Mouse (Mus musculus) limb, embryonic 15.5 days (tissue): ENCODE data around the gene Gpr3. TPM values are rescaled to one million over a fixed set of nuclear protein-coding genes. Genes with fewer than 3 reads are reported as not detected.

ENCODE experiments used
- ATAC-seq: fragments of 200-750 bp; cut with Nextera tagmentation; 2 replicates; pipeline ENCODE4 v1.8.0; 2017; ENCODE audit warnings: low read depth, moderate TSS enrichment; ENCODE audit not compliant: insufficient number of reproducible peaks, low FRiP score, low TSS enrichment
- H3K27ac ChIP-seq: fragments of 300-500 bp; sonication (generic); 2 replicates; pipeline ENCODE4 v1.5.1; 2015; ENCODE audit warnings: moderate library complexity, mild to moderate bottlenecking, inconsistent platforms
- H3K27me3 ChIP-seq: fragments of 300-500 bp; sonication (generic); 2 replicates; pipeline ENCODE4 v1.6.1; 2015; ENCODE audit warnings: inconsistent platforms
- H3K36me3 ChIP-seq: fragments of 300-500 bp; sonication (generic); 2 replicates; pipeline ENCODE4 v1.6.1; 2015; ENCODE audit warnings: inconsistent platforms
- H3K4me1 ChIP-seq: fragments of 300-500 bp; sonication (generic); 2 replicates; pipeline ENCODE4 v1.6.1; 2015; ENCODE audit warnings: inconsistent platforms
- H3K4me2 ChIP-seq: fragments of 300-500 bp; sonication (generic); 2 replicates; pipeline ENCODE4 v1.6.1; 2015; ENCODE audit warnings: mild to moderate bottlenecking, inconsistent platforms
- H3K4me3 ChIP-seq: fragments of 300-500 bp; sonication (generic); 2 replicates; pipeline ENCODE4 v1.5.1; 2015; ENCODE audit warnings: mild to moderate bottlenecking, inconsistent platforms
- H3K9ac ChIP-seq: fragments of 300-500 bp; sonication (generic); 2 replicates; pipeline ENCODE4 v1.6.1; 2015; ENCODE audit warnings: inconsistent platforms
- H3K9me3 ChIP-seq: fragments of 300-500 bp; sonication (generic); 2 replicates; pipeline ENCODE4 v1.6.1; 2016; ENCODE audit warnings: inconsistent platforms
- WGBS: fragments of 180-500 bp; shearing (Covaris S2); methylation state at CpG from one replicate; pipeline ENCODE4 v1.1.7; 2015; 5-methylcytosine and 5-hydroxymethylcytosine counted together
- polyA plus RNA-seq: library from polyadenylated mRNA; unstranded; fragments of >200 nt; fragmentation: Nextera tagmentation; extraction: Ambion mirVana; gene quantifications from 2 replicates; pipeline ENCODE4 v1.2.1, GENCODE M21; 2015

Gene Gpr3
- polyA plus RNA-seq, 1 experiment from 2014 or later = not detected

GRCm38 (mm10) chr4:133229582-133229981 is 17.2 kb upstream of the Gpr3 start:
- H3K27ac ChIP-seq = peak overlapping the region; percentile 0; the same call in 1 of the 2 replicates
- H3K4me1 ChIP-seq = peaks cover 5% of the 10 kb centered on the region; the same call in 1 of the 2 replicates
- H3K4me3 ChIP-seq = no peak overlapping the region
- H3K4me2 ChIP-seq = no peak overlapping the region
- no peaks in the 10 kb centered on the region for H3K27me3 ChIP-seq
- ATAC-seq = peak; percentile 26; the same call in 1 of the 2 replicates
- no peaks in the 10 kb centered on the region for H3K36me3 ChIP-seq
- H3K9ac ChIP-seq = no peak overlapping the region
- no peaks in the 10 kb centered on the region for H3K9me3 ChIP-seq
- 41% methylated on average over 8 of the region's 8 CpGs for WGBS

GRCm38 (mm10) chr4:133227636-133228035 is 15.3 kb upstream of the Gpr3 start:
- H3K27ac ChIP-seq = no peak overlapping the region
- 76% methylated on average over 8 of the region's 8 CpGs for WGBS
- no peak for ATAC-seq
- no peak overlapping the region for H3K4me2 ChIP-seq
- H3K9me3 ChIP-seq = no peaks in the 10 kb centered on the region
- peaks cover 13% of the 10 kb centered on the region for H3K4me1 ChIP-seq
- no peak overlapping the region for H3K4me3 ChIP-seq
- H3K9ac ChIP-seq = no peak overlapping the region
- no peaks in the 10 kb centered on the region for H3K27me3 ChIP-seq
- H3K36me3 ChIP-seq = no peaks in the 10 kb centered on the region

DNA sequence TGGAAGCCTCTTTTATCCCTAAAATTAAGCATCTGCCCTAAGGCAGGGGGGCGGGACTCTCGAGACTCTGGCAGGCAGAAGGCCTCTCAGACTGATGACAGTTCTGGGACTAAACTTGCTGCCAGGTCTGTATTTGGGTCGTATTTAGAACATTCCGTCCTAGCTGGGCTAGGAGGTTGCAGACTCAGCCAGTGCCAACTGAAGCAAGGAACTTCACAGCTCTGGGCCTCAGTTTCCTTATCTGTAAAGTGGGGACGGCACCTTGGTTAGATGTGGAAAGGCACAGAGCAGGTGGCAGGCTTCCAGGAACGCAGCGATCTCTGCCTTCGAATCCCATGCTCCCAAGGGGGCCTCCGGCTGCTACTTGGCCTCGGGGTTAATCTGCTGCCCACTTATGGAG is 13.7 kb upstream of the Gpr3 start:
- H3K27ac ChIP-seq = no peak overlapping the region
- H3K4me1 ChIP-seq = peaks cover 17% of the 10 kb centered on the region
- no peak overlapping the region for H3K4me3 ChIP-seq
- H3K9me3 ChIP-seq = no peaks in the 10 kb centered on the region
- no peak overlapping the region for H3K4me2 ChIP-seq
- no peak overlapping the region for H3K9ac ChIP-seq
- peaks cover 10% of the 10 kb centered on the region; the same call in 1 of the 2 replicates for H3K27me3 ChIP-seq
- no peak for ATAC-seq
- WGBS = 67% methylated on average over 10 of the region's 10 CpGs
- no peaks in the 10 kb centered on the region for H3K36me3 ChIP-seq

- H3K4me1 ChIP-seq = peaks cover 17% of the 10 kb centered on the region
- H3K9ac ChIP-seq = no peak overlapping the region
- H3K4me3 ChIP-seq = no peak overlapping the region
- no peaks in the 10 kb centered on the region for H3K36me3 ChIP-seq
- ATAC-seq = no peak
- H3K4me2 ChIP-seq = no peak overlapping the region
- WGBS = 57% methylated on average over 5 of the region's 5 CpGs
- H3K27ac ChIP-seq = no peak overlapping the region
- no peaks in the 10 kb centered on the region for H3K9me3 ChIP-seq
- peaks cover 17% of the 10 kb centered on the region; the same call in 1 of the 2 replicates for H3K27me3 ChIP-seq
Measured at GRCm38 (mm10) chr4:133223875-133224274, 11.5 kb upstream of the Gpr3 start.

GRCm38 (mm10) chr4:133221701-133222100 is 9.4 kb upstream of the Gpr3 start:
- Histone ChIP-seq H3K4me2 (no peak overlapping the region), H3K9ac (no peak overlapping the region), H3K4me1 (peaks cover 17% of the 10 kb centered on the region), H3K27me3 (peaks cover 21% of the 10 kb centered on the region; the same call in 1 of the 2 replicates), H3K27ac (no peak overlapping the region), H3K9me3 (no peaks in the 10 kb centered on the region), H3K4me3 (no peak overlapping the region), H3K36me3 (no peaks in the 10 kb centered on the region)
- 86% methylated on average over 8 of the region's 8 CpGs for WGBS
- ATAC-seq = no peak

DNA sequence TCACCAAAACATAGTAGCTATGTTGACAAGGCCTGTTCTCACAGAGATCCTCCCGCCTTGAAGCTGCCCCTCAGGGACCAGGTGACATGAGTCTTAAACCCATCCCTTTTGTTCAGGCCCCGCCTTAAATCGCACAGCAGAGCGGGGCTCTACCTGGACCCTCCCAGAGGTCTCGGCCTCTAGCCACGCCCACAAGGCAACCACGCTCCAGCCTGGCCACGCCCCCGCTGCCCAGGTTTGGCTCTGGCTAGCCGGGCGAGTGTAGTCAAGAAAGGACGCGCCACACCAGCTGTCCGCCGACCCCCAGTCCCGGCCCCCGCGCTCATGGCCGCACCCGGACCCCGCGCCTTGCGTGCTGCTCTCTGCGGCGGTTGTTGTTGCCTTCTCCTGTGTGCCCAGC is 8.3 kb upstream of the Gpr3 start:
- ATAC-seq = no peak
- Histone ChIP-seq H3K4me2 (peak overlapping the region; percentile 80), H3K4me3 (peak overlapping the region; percentile 38), H3K4me1 (peaks cover 17% of the 10 kb centered on the region), H3K9ac (peak overlapping the region; percentile 29; the same call in 1 of the 2 replicates), H3K36me3 (no peaks in the 10 kb centered on the region), H3K27me3 (peaks cover 21% of the 10 kb centered on the region; the same call in 1 of the 2 replicates), H3K9me3 (no peaks in the 10 kb centered on the region), H3K27ac (no peak overlapping the region)
- 3% methylated on average over 25 of the region's 25 CpGs for WGBS

DNA sequence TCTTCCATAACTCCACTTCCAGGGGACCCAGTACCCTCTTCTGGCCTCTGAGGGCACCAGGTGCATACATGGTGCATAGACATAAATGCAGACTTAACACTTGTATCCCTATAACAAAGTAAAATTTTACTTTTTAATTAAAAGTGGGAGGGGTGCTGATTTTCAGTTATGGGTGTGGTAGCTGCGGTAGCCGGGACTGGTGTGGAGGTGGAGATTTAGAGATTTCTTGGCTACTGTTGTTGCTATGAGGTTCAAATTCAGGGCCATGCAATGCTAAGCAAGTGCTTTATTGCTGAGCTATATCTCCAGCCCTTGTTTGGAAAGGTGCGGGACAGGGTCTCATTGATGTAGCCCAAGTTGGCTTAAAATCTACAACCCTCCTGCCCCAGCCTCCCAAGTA is 6.4 kb upstream of the Gpr3 start:
- H3K27me3 ChIP-seq = peaks cover 25% of the 10 kb centered on the region; the same call in 1 of the 2 replicates
- H3K9ac ChIP-seq = no peak overlapping the region
- peaks cover 12% of the 10 kb centered on the region for H3K4me1 ChIP-seq
- H3K36me3 ChIP-seq = no peaks in the 10 kb centered on the region
- no peak overlapping the region for H3K4me2 ChIP-seq
- H3K4me3 ChIP-seq = no peak overlapping the region
- WGBS = 84% methylated on average over 3 of the region's 3 CpGs
- no peak for ATAC-seq
- no peak overlapping the region for H3K27ac ChIP-seq
- no peaks in the 10 kb centered on the region for H3K9me3 ChIP-seq

DNA sequence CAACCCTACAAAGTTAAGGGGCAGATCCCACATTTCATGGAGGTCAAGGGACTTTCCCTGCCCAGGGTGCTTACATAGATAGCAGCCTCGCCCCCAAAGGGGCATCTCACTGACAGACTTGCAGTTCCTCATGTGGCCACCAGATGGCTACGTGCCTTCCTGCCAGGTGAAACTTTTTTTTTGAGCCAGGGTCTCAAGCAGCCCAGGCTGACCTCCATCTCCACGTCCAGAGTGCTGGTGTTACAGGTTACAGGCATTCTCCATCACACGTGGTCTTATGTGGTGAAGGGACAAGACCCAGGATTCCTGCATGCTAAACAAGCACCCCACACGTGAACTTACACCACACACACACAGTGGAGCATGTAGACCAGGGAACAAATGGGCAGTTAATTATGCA is 5.3 kb upstream of the Gpr3 start:
- Histone ChIP-seq H3K36me3 (no peaks in the 10 kb centered on the region), H3K9me3 (no peaks in the 10 kb centered on the region), H3K4me3 (no peak overlapping the region), H3K4me1 (peaks cover 21% of the 10 kb centered on the region), H3K9ac (no peak overlapping the region), H3K27ac (no peak overlapping the region), H3K4me2 (no peak overlapping the region), H3K27me3 (peaks cover 34% of the 10 kb centered on the region)
- WGBS = 4% methylated on average over 5 of the region's 5 CpGs
- ATAC-seq = no peak

- peak overlapping the region; percentile 63; the same call in 1 of the 2 replicates for H3K4me3 ChIP-seq
- H3K27me3 ChIP-seq = peaks cover 39% of the 10 kb centered on the region
Measured at GRCm38 (mm10) chr4:133213661-133214060, 1.3 kb upstream of the Gpr3 start.

GRCm38 (mm10) chr4:133213268-133213590 is 893 bp upstream of the Gpr3 start:
- WGBS = 0% methylated on average over 9 of the region's 9 CpGs
- H3K36me3 ChIP-seq = no peaks in the 10 kb centered on the region
- H3K27me3 ChIP-seq = peaks cover 37% of the 10 kb centered on the region
- peaks cover 24% of the 10 kb centered on the region for H3K4me1 ChIP-seq
- H3K4me3 ChIP-seq = peak overlapping the region; percentile 63
- no peak overlapping the region for H3K9ac ChIP-seq
- no peak overlapping the region for H3K27ac ChIP-seq
- no peaks in the 10 kb centered on the region for H3K9me3 ChIP-seq
- peak overlapping the region; percentile 99 for H3K4me2 ChIP-seq
- no peak for ATAC-seq

More at GRCm38 (mm10) chr4:133213661-133214060, 1.3 kb upstream of the Gpr3 start:
- no peaks in the 10 kb centered on the region for H3K36me3 ChIP-seq
- ATAC-seq = no peak
- H3K27ac ChIP-seq = no peak overlapping the region
- no peak overlapping the region for H3K9ac ChIP-seq
- peaks cover 24% of the 10 kb centered on the region for H3K4me1 ChIP-seq
- no peaks in the 10 kb centered on the region for H3K9me3 ChIP-seq
- peak overlapping the region; percentile 99 for H3K4me2 ChIP-seq
- WGBS = 16% methylated on average over 10 of the region's 10 CpGs

DNA sequence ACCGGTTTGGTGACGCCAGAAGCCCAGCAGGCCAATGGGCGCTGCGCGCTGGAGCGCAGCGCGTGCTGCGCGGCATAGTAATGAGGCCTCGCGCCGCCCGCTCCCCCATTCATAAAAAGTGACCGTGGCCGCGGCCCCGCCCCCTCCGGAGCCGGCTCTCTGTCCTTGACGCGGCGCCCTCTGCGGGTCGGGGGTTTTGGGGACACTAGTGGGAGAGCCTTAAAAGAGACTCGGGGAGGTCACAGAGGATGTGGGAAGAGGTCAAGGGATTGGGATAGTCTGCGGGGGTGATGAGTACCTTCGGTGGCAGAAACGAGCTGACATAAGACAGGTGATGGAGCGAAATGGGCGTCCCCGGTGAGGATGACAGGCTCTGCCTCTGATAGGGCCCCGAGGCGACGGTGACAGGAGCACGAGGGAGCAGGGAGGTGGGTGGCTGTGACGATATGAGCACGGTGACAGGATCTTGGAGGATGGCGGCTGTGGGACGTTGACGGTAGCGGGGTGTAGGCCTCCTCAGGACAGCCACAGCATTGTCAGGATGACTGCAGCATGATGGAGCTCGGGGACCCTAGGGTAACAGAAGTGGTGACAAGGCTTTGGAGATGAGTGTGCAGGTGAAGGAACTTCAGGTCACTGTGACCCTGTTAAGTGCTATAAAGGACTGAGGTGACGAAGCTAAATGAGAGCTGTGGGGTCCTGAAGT is 379 bp upstream of the Gpr3 start:
- peak overlapping the region; percentile 63 for H3K4me3 ChIP-seq
- WGBS = 1% methylated on average over 44 of the region's 44 CpGs
- peaks cover 37% of the 10 kb centered on the region for H3K27me3 ChIP-seq
- H3K9me3 ChIP-seq = no peaks in the 10 kb centered on the region
- H3K4me2 ChIP-seq = peak overlapping the region; percentile 99
- H3K27ac ChIP-seq = no peak overlapping the region
- no peaks in the 10 kb centered on the region for H3K36me3 ChIP-seq
- peak; percentile 64; the same call in 1 of the 2 replicates for ATAC-seq
- H3K4me1 ChIP-seq = peaks cover 24% of the 10 kb centered on the region
- H3K9ac ChIP-seq = peak overlapping the region; percentile 37; the same call in 1 of the 2 replicates

- peaks cover 25% of the 10 kb centered on the region for H3K4me1 ChIP-seq
- 94% methylated on average over 19 of the region's 19 CpGs for WGBS
- no peak overlapping the region for H3K9ac ChIP-seq
- no peaks in the 10 kb centered on the region for H3K9me3 ChIP-seq
- no peaks in the 10 kb centered on the region for H3K36me3 ChIP-seq
- H3K4me2 ChIP-seq = no peak overlapping the region
- no peak overlapping the region for H3K27ac ChIP-seq
- peaks cover 37% of the 10 kb centered on the region for H3K27me3 ChIP-seq
- no peak for ATAC-seq
- H3K4me3 ChIP-seq = no peak overlapping the region
Measured at GRCm38 (mm10) chr4:133210788-133211390, 1.4 kb downstream of the Gpr3 start.
